Comparison of ENCODE assay signal across 24 mouse cellular contexts in genomic region chrX:36815439-36815838, GRCm38 (mm10). TPM values are rescaled to one million over a fixed set of nuclear protein-coding genes. Genes with fewer than 3 reads are reported as not detected.
DNase-seq lines count a peak whose midpoint lies in the region; ATAC-seq and TF ChIP-seq lines count a peak whose summit lies in the region.
"Had no signal": no experiment of that assay in that cellular context is flagged by ENCODE, and none has a peak within 500 bp of the region (broad histone marks: within the 10 kb centered on the region; RNA-seq: fewer than 3 reads in every experiment).

No protein-coding gene starts in this region.

- TF ChIP-seq POLR2A in ES-Bruce4 (IDR thresholded peaks at IDR 0.05; ENCODE audit: insufficient read depth, low read length): no peak

- no peak overlapping the region for H3K4me3 ChIP-seq in kidney, embryonic 16.5 days (ENCODE audit: low read length)
- H3K4me3 ChIP-seq in ES-Bruce4 (ENCODE audit: low read depth, low read length): 0 out of 2 replicates have a peak overlapping the region, but pooled peaks have one; percentile 64
- H3K4me3 ChIP-seq: embryonic facial prominence, embryonic 13.5 days; erythroblast, embryonic 14.5 days; forebrain, embryonic 12.5 days; forebrain, embryonic 15.5 days; heart, adult 2 months; heart, embryonic 10.5 days; hindbrain, embryonic 12.5 days; hindbrain, embryonic 15.5 days had no signal

- no peak for ATAC-seq in kidney, embryonic 16.5 days (ENCODE audit: low FRiP score, low TSS enrichment)
- peak; percentile 81 for ATAC-seq in granulocyte monocyte progenitor cell, adult 5-6 weeks (replicated peaks; ENCODE audit: poor library complexity, severe bottlenecking)
- ATAC-seq: CD4-positive, CD25-positive, alpha-beta regulatory T cell, adult 4 months had no signal

- no peak overlapping the region for H3K4me2 ChIP-seq in kidney, embryonic 16.5 days (replicated peaks; ENCODE audit: low read depth, low read length)
- H3K4me2 ChIP-seq: embryonic facial prominence, embryonic 13.5 days; forebrain, embryonic 15.5 days had no signal

- H3K27ac ChIP-seq in kidney, embryonic 16.5 days (ENCODE audit: low read length): peak overlapping the region; percentile 18; the same call in 1 of the 2 replicates
- peak overlapping the region; percentile 92 for H3K27ac ChIP-seq in ES-Bruce4 (ENCODE audit: insufficient read depth, low read length)
- H3K27ac ChIP-seq: embryonic facial prominence, embryonic 13.5 days; heart, adult 2 months; heart, embryonic 10.5 days; hindbrain, embryonic 15.5 days had no signal

- H3K36me3 ChIP-seq in kidney, embryonic 16.5 days (ENCODE audit: insufficient read depth, low read length): no peaks in the 10 kb centered on the region
- H3K36me3 ChIP-seq in ES-Bruce4 (ENCODE audit: control insufficient read depth, insufficient read depth, low read length, poor library complexity, severe bottlenecking): no peaks in the 10 kb centered on the region
- H3K36me3 ChIP-seq: embryonic facial prominence, embryonic 10.5 days; embryonic facial prominence, embryonic 13.5 days; forebrain, embryonic 12.5 days; forebrain, embryonic 15.5 days; heart, embryonic 10.5 days; hindbrain, embryonic 12.5 days; hindbrain, embryonic 15.5 days had no signal

- 0 out of 2 replicates have a peak, but pooled peaks cover 11% of the 10 kb centered on the region for H3K4me1 ChIP-seq in kidney, embryonic 16.5 days (ENCODE audit: insufficient read depth, low read length)
- peaks cover 2% of the 10 kb centered on the region for H3K4me1 ChIP-seq in ES-Bruce4 (ENCODE audit: control insufficient read depth, insufficient read depth, low read length)
- H3K4me1 ChIP-seq: embryonic facial prominence, embryonic 13.5 days; heart, embryonic 10.5 days had no signal

- WGBS in kidney, embryonic 16.5 days: 64% methylated on average over 2 of the region's 4 CpGs

- no peak for DNase-seq in kidney, adult 9 months
- DNase-seq in cerebellum, postnatal 36 days: no peak
- DNase-seq in left cerebral cortex, adult 9 months (ENCODE audit: low spot score in 2 of 2): no peak
- DNase-seq: adrenal gland, adult 2 months; adrenal gland, postnatal 14 days; cerebellum, adult 11 months; cerebellum, adult 2 months; cerebellum, adult 9-11 months; cerebellum, postnatal 25 days; embryo, embryonic 11 days; gastrocnemius, postnatal 25 days; heart, adult 2 months had no signal

- no peak for TF ChIP-seq CTCF in ES-Bruce4 (IDR thresholded peaks at IDR 0.05; ENCODE audit: low read depth, low read length)

- H3K9ac ChIP-seq in kidney, embryonic 16.5 days (replicated peaks; ENCODE audit: low read length): no peak overlapping the region
- H3K9ac ChIP-seq in ES-Bruce4 (ENCODE audit: low read depth, poor library complexity, severe bottlenecking): peak overlapping the region; percentile 80
- H3K9ac ChIP-seq: embryonic facial prominence, embryonic 13.5 days; forebrain, embryonic 12.5 days; forebrain, embryonic 15.5 days; hindbrain, embryonic 12.5 days; hindbrain, embryonic 15.5 days had no signal

- no peak for TF ChIP-seq EP300 in ES-Bruce4 (IDR thresholded peaks at IDR 0.05; ENCODE audit: insufficient read depth, low read depth, low read length)

- H3K9me3 ChIP-seq in kidney, embryonic 16.5 days (ENCODE audit: low read length): no peaks in the 10 kb centered on the region
- H3K9me3 ChIP-seq in ES-Bruce4 (replicated peaks; ENCODE audit: control insufficient read depth, insufficient read depth, low read length, poor library complexity, severe bottlenecking): no peaks in the 10 kb centered on the region
- H3K9me3 ChIP-seq: embryonic facial prominence, embryonic 10.5 days; embryonic facial prominence, embryonic 13.5 days; forebrain, embryonic 12.5 days; forebrain, embryonic 15.5 days; heart, embryonic 10.5 days; hindbrain, embryonic 12.5 days; hindbrain, embryonic 15.5 days had no signal

- H3K27me3 ChIP-seq in kidney, embryonic 16.5 days (ENCODE audit: insufficient read depth, low read length): no peaks in the 10 kb centered on the region
- no peaks in the 10 kb centered on the region for H3K27me3 ChIP-seq in ES-Bruce4 (ENCODE audit: control insufficient read depth, insufficient read depth, low read length, poor library complexity, severe bottlenecking)
- H3K27me3 ChIP-seq: embryonic facial prominence, embryonic 13.5 days; forebrain, embryonic 12.5 days; forebrain, embryonic 15.5 days; hindbrain, embryonic 12.5 days; hindbrain, embryonic 15.5 days had no signal

RNA-seq across cellular contexts. Expression of gene Slc25a5, which starts 20.0 kb away (rescaled TPM):
- 924 and 964 TPM in 2 replicates for polyA plus RNA-seq in kidney, embryonic 16.5 days (2015; fragmentation: Nextera tagmentation; extraction: Ambion mirVana)
- polyA plus RNA-seq in ES-Bruce4 (2011; ENCODE audit: insufficient read depth, insufficient read length, low read depth, missing spikeins): 680 TPM in 2 replicates
- 933 and 1,044 TPM in 2 replicates for total RNA-seq in granulocyte monocyte progenitor cell, adult 5-6 weeks (2014; fragmentation: Nextera tagmentation)
- 865 and 1,012 TPM in 2 replicates for total RNA-seq in granulocyte monocyte progenitor cell, adult 5-6 weeks (2017)

RNA-seq across cellular contexts. Expression of gene Ube2a, which starts 58.3 kb away (rescaled TPM):
- polyA plus RNA-seq in kidney, embryonic 16.5 days (2015; fragmentation: Nextera tagmentation; extraction: Ambion mirVana): 116 and 118 TPM in 2 replicates
- polyA plus RNA-seq in ES-Bruce4 (2011; ENCODE audit: insufficient read depth, insufficient read length, low read depth, missing spikeins): 101 and 112 TPM in 2 replicates
- total RNA-seq in granulocyte monocyte progenitor cell, adult 5-6 weeks (2014; fragmentation: Nextera tagmentation): 108 and 126 TPM in 2 replicates
- total RNA-seq in granulocyte monocyte progenitor cell, adult 5-6 weeks (2017): 12.7 and 28.0 TPM in 2 replicates

RNA-seq across cellular contexts. Expression of gene C330007P06Rik, which starts 58.5 kb away (rescaled TPM):
- polyA plus RNA-seq in kidney, embryonic 16.5 days (2015; fragmentation: Nextera tagmentation; extraction: Ambion mirVana): 29.5 and 33.9 TPM in 2 replicates
- 20.2 and 20.7 TPM in 2 replicates for polyA plus RNA-seq in ES-Bruce4 (2011; ENCODE audit: insufficient read depth, insufficient read length, low read depth, missing spikeins)
- 26.3 and 26.8 TPM in 2 replicates for total RNA-seq in granulocyte monocyte progenitor cell, adult 5-6 weeks (2014; fragmentation: Nextera tagmentation)
- total RNA-seq in granulocyte monocyte progenitor cell, adult 5-6 weeks (2017): 70.1 and 71.1 TPM in 2 replicates
